Mouse (Mus musculus) hematopoietic stem cell, adult 5-6 weeks (primary cell): ENCODE measurements around the gene Myh10. TPM values are rescaled to one million over a fixed set of nuclear protein-coding genes. Genes with fewer than 3 reads are reported as not detected.

Source experiments
- ATAC-seq, 2 experiments: fragments of 125-278 bp in 1 of 2; replicated peaks in 1 of 2; 2 replicates each; pipeline ENCODE4 v1.8.0; 2016 to 2017; ENCODE audit warnings: inconsistent platforms in 2 of 2, mild to moderate bottlenecking in 2 of 2, moderate number of reproducible peaks in 2 of 2, low read depth in 1 of 2, moderate TSS enrichment in 1 of 2; ENCODE audit not compliant: low FRiP score in 2 of 2, poor library complexity in 2 of 2, severe bottlenecking in 2 of 2, insufficient read depth in 1 of 2, low TSS enrichment in 1 of 2
- total RNA-seq: library from RNA; stranded (forward); fragments of 172-1452, 232-1000 nt; gene quantifications from 2 replicates; pipeline ENCODE4 v1.2.3, GENCODE M21; 2017

Gene Myh10
- total RNA-seq, 1 experiment from 2014 or later, result 7.9 TPM

GRCm38 (mm10) chr11:68864544-68865189 is 173.3 kb downstream of the Myh10 start:
- ATAC-seq, result peak; percentile 9 to 40; a peak in 2 of 4 replicates

Other genes with a start within 250 kb of the Myh10 start
- 0.40 and 6.9 TPM in 2 replicates for gene Pik3r6, start 188.5 kb upstream of the Myh10 start, total RNA-seq
- not detected in 2 replicates for gene Mfsd6l, start 135.4 kb upstream of the Myh10 start, total RNA-seq
- gene Ccdc42, start 104.5 kb upstream of the Myh10 start, total RNA-seq, result not detected in 2 replicates
- 51.2 and 73.3 TPM in 2 replicates for gene Ndel1, start 180.3 kb downstream of the Myh10 start, total RNA-seq
- gene Rnf222, start 197.0 kb downstream of the Myh10 start, total RNA-seq, result not detected in 2 replicates
- gene Rpl26, start 210.0 kb downstream of the Myh10 start, total RNA-seq, result 6,451 and 7,582 TPM in 2 replicates
- not detected in 2 replicates for gene Odf4, start 235.5 kb downstream of the Myh10 start, total RNA-seq